Mouse (Mus musculus) heart, embryonic 16.5 days (tissue): ENCODE results near the gene Tmbim4. TPM values are rescaled to one million over a fixed set of nuclear protein-coding genes. Genes with fewer than 3 reads are reported as not detected.

Experiments
- ATAC-seq: fragments of 200-750 bp; cut with Nextera tagmentation; replicated peaks from 2 replicates; pipeline ENCODE4 v1.8.0; 2017; ENCODE audit warnings: moderate number of reproducible peaks; ENCODE audit not compliant: insufficient read depth, low FRiP score; ENCODE audit errors: extremely low read depth
- H3K27ac ChIP-seq: fragments of 300-500 bp; sonication (generic); 2 replicates; pipeline ENCODE4 v1.5.1; 2014; ENCODE audit warnings: mild to moderate bottlenecking, low read length, control low read depth, moderate library complexity
- H3K27me3 ChIP-seq: fragments of 300-500 bp; sonication (generic); 2 replicates; pipeline ENCODE4 v1.6.1; 2014; ENCODE audit warnings: low read length, mixed read lengths; ENCODE audit not compliant: control insufficient read depth, insufficient read depth
- H3K36me3 ChIP-seq: fragments of 300-500 bp; sonication (generic); 2 replicates; pipeline ENCODE4 v1.6.1; 2014; ENCODE audit not compliant: control insufficient read depth, insufficient read depth
- H3K4me1 ChIP-seq: fragments of 300-500 bp; sonication (generic); 2 replicates; pipeline ENCODE4 v1.6.1; 2014; ENCODE audit warnings: low read length, mixed read lengths; ENCODE audit not compliant: control insufficient read depth, insufficient read depth
- H3K4me2 ChIP-seq: fragments of 300-500 bp; sonication (generic); 2 replicates; pipeline ENCODE4 v1.6.1; 2014; ENCODE audit warnings: low read depth, mild to moderate bottlenecking, control low read depth, low read length
- H3K4me3 ChIP-seq: fragments of 300-500 bp; sonication (generic); 2 replicates; pipeline ENCODE4 v1.5.1; 2014; ENCODE audit warnings: mild to moderate bottlenecking, control low read depth, low read length
- H3K9ac ChIP-seq: fragments of 300-500 bp; sonication (generic); 2 replicates; pipeline ENCODE4 v1.6.1; 2014; ENCODE audit warnings: low read length, control low read depth
- H3K9me3 ChIP-seq: fragments of 300-500 bp; sonication (generic); replicated peaks from 2 replicates; pipeline ENCODE4 v1.6.1; 2016; ENCODE audit warnings: low read length; ENCODE audit not compliant: control insufficient read depth
- WGBS: fragments of 180-500 bp; shearing (Covaris S2); extraction: QIAGEN DNeasy Blood & Tissue Kit; methylation state at CpG from one replicate; pipeline ENCODE4 v1.1.7; 2014; 5-methylcytosine and 5-hydroxymethylcytosine counted together
- polyA plus RNA-seq: library from polyadenylated mRNA; unstranded; fragments of >200 nt; fragmentation: Nextera tagmentation; extraction: Ambion mirVana; gene quantifications from 2 replicates; pipeline ENCODE4 v1.2.1, GENCODE M21; 2015

Gene Tmbim4
- polyA plus RNA-seq, 1 experiment from 2014 or later, result 120 TPM

GRCm38 (mm10) chr10:120220776-120221175 is 19.4 kb downstream of the Tmbim4 start:
- no peaks in the 10 kb centered on the region for H3K4me1 ChIP-seq
- no peak for ATAC-seq
- H3K27me3 ChIP-seq, result no peaks in the 10 kb centered on the region
- H3K4me3 ChIP-seq, result no peak overlapping the region
- peaks cover 13% of the 10 kb centered on the region for H3K36me3 ChIP-seq
- peak overlapping the region; percentile 46 for H3K27ac ChIP-seq
- WGBS, result 74% methylated on average over 7 of the region's 7 CpGs
- no peaks in the 10 kb centered on the region for H3K9me3 ChIP-seq
- H3K4me2 ChIP-seq, result no peak overlapping the region
- H3K9ac ChIP-seq, result no peak overlapping the region

GRCm38 (mm10) chr10:120226871-120227661 is 25.7 kb downstream of the Tmbim4 start, which contains the start of gene Llph:
TSS of gene Llph (plus strand) at chr10:120227070.
- peak within 1 kb of the TSS; percentile 93 for H3K4me2 ChIP-seq
- under 1% methylated on average over 57 of the region's 57 CpGs for WGBS
- H3K36me3 ChIP-seq, result peaks cover 24% of the 10 kb centered on the region; the same call in 1 of the 2 replicates
- peak within 1 kb of the TSS; percentile 98 for H3K9ac ChIP-seq
- no peaks in the 10 kb centered on the region for H3K27me3 ChIP-seq
- H3K27ac ChIP-seq, result peak within 1 kb of the TSS; percentile 62
- ATAC-seq, result peak; percentile 93
- 0 out of 2 replicates have a peak, but pooled peaks cover 4% of the 10 kb centered on the region for H3K4me1 ChIP-seq
- peak within 1 kb of the TSS; percentile 100 for H3K4me3 ChIP-seq
- H3K9me3 ChIP-seq, result no peaks in the 10 kb centered on the region

GRCm38 (mm10) chr10:120231718-120232117 is 30.3 kb downstream of the Tmbim4 start:
- no peaks in the 10 kb centered on the region for H3K9me3 ChIP-seq
- no peaks in the 10 kb centered on the region for H3K27me3 ChIP-seq
- ATAC-seq, result no peak
- H3K36me3 ChIP-seq, result peaks cover 21% of the 10 kb centered on the region; the same call in 1 of the 2 replicates
- H3K4me1 ChIP-seq, result peaks cover 9% of the 10 kb centered on the region
- no peak overlapping the region for H3K9ac ChIP-seq
- H3K27ac ChIP-seq, result no peak overlapping the region
- no peak overlapping the region for H3K4me2 ChIP-seq
- H3K4me3 ChIP-seq, result no peak overlapping the region
- 33% methylated on average over 5 of the region's 5 CpGs for WGBS

- no peak for ATAC-seq
- peaks cover 17% of the 10 kb centered on the region; the same call in 1 of the 2 replicates for H3K36me3 ChIP-seq
- 20% methylated on average over 18 of the region's 18 CpGs for WGBS
- peak overlapping the region; percentile 40 for H3K4me3 ChIP-seq
- peaks cover 5% of the 10 kb centered on the region for H3K4me1 ChIP-seq
- no peak overlapping the region for H3K27ac ChIP-seq
- H3K9ac ChIP-seq, result peak overlapping the region; percentile 73
- peaks cover 4% of the 10 kb centered on the region for H3K27me3 ChIP-seq
- H3K9me3 ChIP-seq, result no peaks in the 10 kb centered on the region
- peak overlapping the region; percentile 69 for H3K4me2 ChIP-seq
Observed at GRCm38 (mm10) chr10:120233655-120234367, 32.4 kb downstream of the Tmbim4 start.

- ATAC-seq, result no peak
- WGBS, result 78% methylated on average over 9 of the region's 9 CpGs
- H3K9me3 ChIP-seq, result no peaks in the 10 kb centered on the region
- no peak overlapping the region for H3K4me2 ChIP-seq
- H3K4me1 ChIP-seq, result peaks cover 5% of the 10 kb centered on the region
- no peak overlapping the region for H3K4me3 ChIP-seq
- peaks cover 7% of the 10 kb centered on the region for H3K27me3 ChIP-seq
- H3K9ac ChIP-seq, result no peak overlapping the region
- H3K36me3 ChIP-seq, result no peaks in the 10 kb centered on the region
- no peak overlapping the region for H3K27ac ChIP-seq
Observed at GRCm38 (mm10) chr10:120236855-120237254, 35.5 kb downstream of the Tmbim4 start.

GRCm38 (mm10) chr10:120238241-120238640 is 36.9 kb downstream of the Tmbim4 start:
- 85% methylated on average over 8 of the region's 8 CpGs for WGBS
- no peak overlapping the region for H3K27ac ChIP-seq
- H3K4me3 ChIP-seq, result no peak overlapping the region
- H3K4me1 ChIP-seq, result peaks cover 5% of the 10 kb centered on the region
- no peak for ATAC-seq
- no peaks in the 10 kb centered on the region for H3K36me3 ChIP-seq
- H3K9ac ChIP-seq, result no peak overlapping the region
- H3K4me2 ChIP-seq, result no peak overlapping the region
- H3K9me3 ChIP-seq, result no peaks in the 10 kb centered on the region
- peaks cover 7% of the 10 kb centered on the region for H3K27me3 ChIP-seq

- Histone ChIP-seq H3K4me2 (no peak overlapping the region), H3K27ac (no peak overlapping the region), H3K27me3 (peaks cover 7% of the 10 kb centered on the region), H3K36me3 (no peaks in the 10 kb centered on the region), H3K4me1 (no peaks in the 10 kb centered on the region), H3K9me3 (no peaks in the 10 kb centered on the region), H3K4me3 (no peak overlapping the region), H3K9ac (no peak overlapping the region)
- ATAC-seq, result no peak
- 49% methylated on average over 6 of the region's 6 CpGs for WGBS
Observed at GRCm38 (mm10) chr10:120239476-120239875, 38.1 kb downstream of the Tmbim4 start.

GRCm38 (mm10) chr10:120242421-120242820 is 41.0 kb downstream of the Tmbim4 start:
- Histone ChIP-seq H3K4me1 (no peaks in the 10 kb centered on the region), H3K9ac (no peak overlapping the region), H3K4me3 (no peak overlapping the region), H3K9me3 (no peaks in the 10 kb centered on the region), H3K36me3 (no peaks in the 10 kb centered on the region), H3K4me2 (no peak overlapping the region), H3K27me3 (peaks cover 9% of the 10 kb centered on the region), H3K27ac (no peak overlapping the region)
- 54% methylated on average over 6 of the region's 6 CpGs for whole genome bisulfite sequencing
- ATAC-seq, result no peak

- H3K4me2 ChIP-seq, result no peak overlapping the region
- WGBS, result 77% methylated on average over 5 of the region's 5 CpGs
- H3K36me3 ChIP-seq, result no peaks in the 10 kb centered on the region
- ATAC-seq, result no peak
- H3K9ac ChIP-seq, result no peak overlapping the region
- H3K27me3 ChIP-seq, result peaks cover 2% of the 10 kb centered on the region; the same call in 1 of the 2 replicates
- H3K27ac ChIP-seq, result no peak overlapping the region
- H3K4me3 ChIP-seq, result no peak overlapping the region
- H3K4me1 ChIP-seq, result no peaks in the 10 kb centered on the region
- H3K9me3 ChIP-seq, result no peaks in the 10 kb centered on the region
Observed at GRCm38 (mm10) chr10:120245681-120246080, 44.3 kb downstream of the Tmbim4 start.
